Mouse (Mus musculus) liver, embryonic 15.5 days (tissue): ENCODE measurements around the gene Arhgap21. TPM values are rescaled to one million over a fixed set of nuclear protein-coding genes. Genes with fewer than 3 reads are reported as not detected.
A peak's percentile ranks its signal among the peaks of the same experiment; 100 is the strongest.

Experiments
- ATAC-seq: fragments of 200-750 bp; cut with Nextera tagmentation; 2 replicates; pipeline ENCODE4 v1.8.0; 2017; ENCODE audit warnings: moderate number of reproducible peaks, mild to moderate bottlenecking, moderate library complexity; ENCODE audit not compliant: insufficient read depth
- H3K27ac ChIP-seq: fragments of 300-500 bp; sonication (generic); replicated peaks from 2 replicates; pipeline ENCODE4 v1.5.1; 2015; ENCODE audit warnings: mild to moderate bottlenecking, inconsistent platforms
- H3K27me3 ChIP-seq: fragments of 300-500 bp; sonication (generic); 2 replicates; pipeline ENCODE4 v1.6.1; 2015; ENCODE audit warnings: mild to moderate bottlenecking, inconsistent platforms
- H3K36me3 ChIP-seq: fragments of 300-500 bp; sonication (generic); replicated peaks from 2 replicates; pipeline ENCODE4 v1.6.1; 2015; ENCODE audit warnings: moderate library complexity, mild to moderate bottlenecking, inconsistent platforms
- H3K4me1 ChIP-seq: fragments of 300-500 bp; sonication (generic); replicated peaks from 2 replicates; pipeline ENCODE4 v1.6.1; 2015; ENCODE audit warnings: inconsistent platforms
- H3K4me2 ChIP-seq: fragments of 300-500 bp; sonication (generic); 2 replicates; pipeline ENCODE4 v1.6.1; 2015; ENCODE audit warnings: moderate library complexity, mild to moderate bottlenecking, inconsistent platforms
- H3K4me3 ChIP-seq: fragments of 300-500 bp; sonication (generic); replicated peaks from 2 replicates; pipeline ENCODE4 v1.5.1; 2015; ENCODE audit warnings: mild to moderate bottlenecking, inconsistent platforms
- H3K9ac ChIP-seq: fragments of 300-500 bp; sonication (generic); 2 replicates; pipeline ENCODE4 v1.6.1; 2015; ENCODE audit warnings: moderate library complexity, mild to moderate bottlenecking, inconsistent platforms
- H3K9me3 ChIP-seq: fragments of 300-500 bp; sonication (generic); replicated peaks from 2 replicates; pipeline ENCODE4 v1.6.1; 2016; ENCODE audit warnings: inconsistent platforms
- WGBS: fragments of 180-500 bp; shearing (Covaris S2); methylation state at CpG from one replicate; pipeline ENCODE4 v1.1.7; 2015; ENCODE audit warnings: mixed read lengths; ENCODE audit not compliant: insufficient replicate concordance; 5-methylcytosine and 5-hydroxymethylcytosine counted together
- polyA plus RNA-seq: library from polyadenylated mRNA; unstranded; fragments of >200 nt; fragmentation: Nextera tagmentation; extraction: Ambion mirVana; gene quantifications from 2 replicates; pipeline ENCODE4 v1.2.1, GENCODE M21; 2015

The Arhgap21 gene
- polyA plus RNA-seq, 1 experiment from 2014 or later, result 5.8 TPM

- no peak for ATAC-seq
- no peaks in the 10 kb centered on the region for H3K4me1 ChIP-seq
- 61% methylated on average over 3 of the region's 3 CpGs for WGBS
- no peaks in the 10 kb centered on the region for H3K9me3 ChIP-seq
- no peaks in the 10 kb centered on the region for H3K36me3 ChIP-seq
- no peak overlapping the region for H3K4me3 ChIP-seq
- H3K27me3 ChIP-seq, result no peaks in the 10 kb centered on the region
- no peak overlapping the region for H3K4me2 ChIP-seq
- no peak overlapping the region for H3K27ac ChIP-seq
- no peak overlapping the region for H3K9ac ChIP-seq
Observed at GRCm38 (mm10) chr2:20987822-20988221, 19.1 kb upstream of the Arhgap21 start.

GRCm38 (mm10) chr2:20978726-20979125 is 10.0 kb upstream of the Arhgap21 start:
- Histone ChIP-seq H3K36me3 (no peaks in the 10 kb centered on the region), H3K4me3 (no peak overlapping the region), H3K4me2 (no peak overlapping the region), H3K27me3 (no peaks in the 10 kb centered on the region), H3K9ac (no peak overlapping the region), H3K27ac (no peak overlapping the region), H3K9me3 (no peaks in the 10 kb centered on the region), H3K4me1 (no peaks in the 10 kb centered on the region)
- no peak for ATAC-seq
- 64% methylated on average over 8 of the region's 8 CpGs for WGBS

DNA sequence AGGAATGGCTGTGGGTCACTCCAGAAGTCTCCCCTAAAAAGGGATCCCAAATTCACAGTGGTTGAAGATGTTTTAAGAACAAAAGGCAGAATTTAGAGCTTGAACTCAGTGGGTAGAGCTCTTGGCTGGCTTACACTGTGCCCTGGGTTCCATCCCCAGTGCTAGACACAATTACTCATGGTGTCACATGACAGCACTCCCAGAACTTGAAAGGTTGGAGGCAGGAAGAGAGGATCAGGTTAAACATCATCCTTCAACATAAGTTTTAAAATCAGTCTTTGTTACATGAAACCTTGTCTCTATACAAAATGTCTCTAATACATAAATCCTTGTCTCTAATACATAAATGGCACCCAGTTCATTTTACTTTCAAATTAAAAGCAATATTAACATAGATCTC is 8.4 kb upstream of the Arhgap21 start:
- Histone ChIP-seq H3K27ac (no peak overlapping the region), H3K27me3 (no peaks in the 10 kb centered on the region), H3K9ac (no peak overlapping the region), H3K4me3 (no peak overlapping the region), H3K4me2 (no peak overlapping the region), H3K36me3 (no peaks in the 10 kb centered on the region), H3K4me1 (no peaks in the 10 kb centered on the region), H3K9me3 (no peaks in the 10 kb centered on the region)
- ATAC-seq, result no peak

- 67% methylated on average over 3 of the region's 3 CpGs for WGBS
- ATAC-seq, result no peak
- H3K4me1 ChIP-seq, result peaks cover 13% of the 10 kb centered on the region
Observed at GRCm38 (mm10) chr2:20973513-20973912, 4.8 kb upstream of the Arhgap21 start.

GRCm38 (mm10) chr2:20972180-20972579 is 3.5 kb upstream of the Arhgap21 start:
- no peak overlapping the region for H3K27ac ChIP-seq
- no peak overlapping the region for H3K4me3 ChIP-seq
- no peak overlapping the region for H3K4me2 ChIP-seq
- no peaks in the 10 kb centered on the region for H3K36me3 ChIP-seq
- H3K9me3 ChIP-seq, result no peaks in the 10 kb centered on the region
- WGBS, result 52% methylated on average over 1 of the region's 1 CpGs
- no peak overlapping the region for H3K9ac ChIP-seq
- H3K27me3 ChIP-seq, result no peaks in the 10 kb centered on the region
- ATAC-seq, result no peak
- H3K4me1 ChIP-seq, result peaks cover 13% of the 10 kb centered on the region

More at GRCm38 (mm10) chr2:20973513-20973912, 4.8 kb upstream of the Arhgap21 start:
- Histone ChIP-seq H3K9me3 (no peaks in the 10 kb centered on the region), H3K27me3 (no peaks in the 10 kb centered on the region), H3K36me3 (no peaks in the 10 kb centered on the region), H3K27ac (no peak overlapping the region), H3K4me3 (no peak overlapping the region), H3K4me2 (no peak overlapping the region), H3K9ac (no peak overlapping the region)

GRCm38 (mm10) chr2:20971628-20972027 is 2.9 kb upstream of the Arhgap21 start:
- H3K27me3 ChIP-seq, result no peaks in the 10 kb centered on the region
- ATAC-seq, result no peak
- no peak overlapping the region for H3K9ac ChIP-seq
- H3K4me2 ChIP-seq, result no peak overlapping the region
- no peaks in the 10 kb centered on the region for H3K36me3 ChIP-seq
- no peaks in the 10 kb centered on the region for H3K9me3 ChIP-seq
- peaks cover 18% of the 10 kb centered on the region for H3K4me1 ChIP-seq
- H3K4me3 ChIP-seq, result no peak overlapping the region
- no peak overlapping the region for H3K27ac ChIP-seq

- peak overlapping the region; percentile 99 for H3K9ac ChIP-seq
- H3K27ac ChIP-seq, result peak overlapping the region; percentile 100
- no peaks in the 10 kb centered on the region for H3K27me3 ChIP-seq
- peak overlapping the region; percentile 88 for H3K4me2 ChIP-seq
- H3K9me3 ChIP-seq, result no peaks in the 10 kb centered on the region
- WGBS, result under 1% methylated on average over 49 of the region's 49 CpGs
- H3K4me1 ChIP-seq, result peaks cover 36% of the 10 kb centered on the region
- no peaks in the 10 kb centered on the region for H3K36me3 ChIP-seq
- ATAC-seq, result peak; percentile 90
- peak overlapping the region; percentile 95 for H3K4me3 ChIP-seq
Observed at GRCm38 (mm10) chr2:20969201-20970200, 820 bp upstream of the Arhgap21 start.

- Histone ChIP-seq H3K9me3 (no peaks in the 10 kb centered on the region), H3K4me1 (peaks cover 49% of the 10 kb centered on the region), H3K27ac (peak overlapping the region; percentile 100), H3K27me3 (no peaks in the 10 kb centered on the region), H3K36me3 (no peaks in the 10 kb centered on the region), H3K4me3 (peak overlapping the region; percentile 95), H3K9ac (peak overlapping the region; percentile 99), H3K4me2 (peak overlapping the region; percentile 88)
- 0 out of 2 replicates have a peak, but pooled peaks have one; percentile 2 for ATAC-seq
- WGBS, result under 1% methylated on average over 53 of the region's 57 CpGs
Observed at GRCm38 (mm10) chr2:20967646-20968351, 882 bp downstream of the Arhgap21 start.

- peak overlapping the region; percentile 88 for H3K4me2 ChIP-seq
- H3K4me3 ChIP-seq, result peak overlapping the region; percentile 95
- H3K36me3 ChIP-seq, result no peaks in the 10 kb centered on the region; the same call in 1 of the 2 replicates
- no peaks in the 10 kb centered on the region for H3K27me3 ChIP-seq
- H3K9ac ChIP-seq, result peak overlapping the region; percentile 99
- ATAC-seq, result no peak
- peak overlapping the region; percentile 100 for H3K27ac ChIP-seq
- peaks cover 55% of the 10 kb centered on the region for H3K4me1 ChIP-seq
- H3K9me3 ChIP-seq, result no peaks in the 10 kb centered on the region
- 3% methylated on average over 13 of the region's 13 CpGs for WGBS
Observed at GRCm38 (mm10) chr2:20967101-20967645, 1.5 kb downstream of the Arhgap21 start.

DNA sequence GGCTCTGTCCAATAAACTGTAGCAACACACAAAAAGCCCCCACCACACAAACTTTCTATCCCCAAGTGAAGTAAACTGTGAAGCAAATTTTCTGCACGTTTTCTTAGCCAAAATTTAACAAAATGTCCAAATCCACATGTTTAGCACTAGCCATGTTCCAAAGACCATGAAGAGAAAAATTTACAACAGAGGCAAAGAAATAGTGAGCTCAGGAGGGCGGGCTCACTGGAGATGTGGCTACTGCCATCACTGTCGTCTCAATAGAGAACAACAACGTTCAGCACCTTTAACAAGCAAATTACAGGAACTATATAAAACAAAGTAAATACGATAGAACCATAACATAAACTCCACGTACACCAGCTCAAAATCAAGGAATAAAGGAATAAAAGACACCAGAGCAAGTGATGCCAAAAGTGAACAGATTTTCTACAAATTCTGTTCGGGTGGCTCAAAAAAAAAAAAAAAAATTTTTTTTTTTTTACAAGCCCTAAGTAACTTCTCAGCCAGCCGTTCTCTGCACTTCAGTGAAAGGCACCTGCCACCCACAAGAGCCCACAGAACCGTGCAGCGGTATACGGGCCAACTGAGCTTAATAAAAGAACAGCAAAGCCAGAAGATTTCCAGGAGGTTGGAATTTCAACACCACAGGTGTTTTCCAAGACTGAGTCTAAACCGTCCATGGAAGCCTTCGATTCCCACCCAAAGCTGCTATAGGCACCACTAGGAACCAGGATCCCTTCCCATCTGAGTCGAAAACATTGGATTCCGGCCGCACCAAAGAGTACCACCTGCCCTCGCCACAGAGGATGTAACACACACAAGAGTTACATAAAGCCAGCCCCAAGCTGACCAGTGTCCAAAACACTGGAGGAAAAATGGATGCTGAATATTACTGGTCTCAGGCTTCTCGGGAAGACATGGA is 2.2 kb downstream of the Arhgap21 start:
- Histone ChIP-seq H3K4me2 (peak overlapping the region; percentile 88), H3K9ac (peak overlapping the region; percentile 99), H3K27ac (peak overlapping the region; percentile 100), H3K9me3 (no peaks in the 10 kb centered on the region), H3K4me3 (peak overlapping the region; percentile 95), H3K27me3 (no peaks in the 10 kb centered on the region), H3K4me1 (peaks cover 61% of the 10 kb centered on the region), H3K36me3 (no peaks in the 10 kb centered on the region; the same call in 1 of the 2 replicates)
- WGBS, result 34% methylated on average over 18 of the region's 18 CpGs
- ATAC-seq, result no peak
